Mouse (Mus musculus) CD4-positive naive resting alpha-beta T cell, adult 57 days (primary cell): ENCODE measurements around the gene Eif2d. TPM values are rescaled to one million over a fixed set of nuclear protein-coding genes. Genes with fewer than 3 reads are reported as not detected.

Source experiments
- total RNA-seq: library from RNA; stranded (reverse); gene quantifications from one replicate; pipeline ENCODE4 v1.2.4, GENCODE M21; 2023

Gene Eif2d
- 35.2 TPM for total RNA-seq

DNA sequence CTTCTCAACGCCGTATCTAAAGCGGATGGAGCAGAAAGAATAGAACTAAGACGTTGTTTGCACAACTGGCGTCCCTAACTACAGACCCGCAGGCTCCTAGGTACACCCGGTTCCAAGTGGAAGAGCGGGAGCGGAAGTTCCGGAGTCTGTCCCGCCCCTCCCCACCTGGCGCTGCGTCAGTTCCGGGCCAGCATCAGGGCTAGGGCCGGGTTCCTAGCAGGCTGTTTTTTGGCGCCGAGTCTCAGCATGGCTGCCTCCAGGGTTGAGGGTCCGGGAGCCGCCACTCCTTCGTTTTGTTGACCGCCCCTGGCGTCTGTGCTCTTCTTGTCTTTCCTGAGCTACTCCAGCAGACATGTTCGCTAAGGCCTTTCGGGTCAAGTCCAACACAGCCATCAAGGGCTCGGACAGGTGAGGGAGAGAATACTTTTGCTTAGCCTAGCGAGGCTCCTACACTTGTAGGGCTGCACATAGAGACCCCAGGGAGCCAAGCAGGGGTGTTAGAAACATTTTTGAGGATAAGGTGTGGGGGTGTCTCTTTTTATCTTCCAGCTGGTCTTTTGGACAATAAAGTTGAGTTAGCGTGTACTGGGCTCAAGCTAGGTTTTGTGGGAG, at the start of gene Eif2d:
Eif2d (plus strand) TSS at position 164 of the 612 bp plus-strand sequence.

DNA sequence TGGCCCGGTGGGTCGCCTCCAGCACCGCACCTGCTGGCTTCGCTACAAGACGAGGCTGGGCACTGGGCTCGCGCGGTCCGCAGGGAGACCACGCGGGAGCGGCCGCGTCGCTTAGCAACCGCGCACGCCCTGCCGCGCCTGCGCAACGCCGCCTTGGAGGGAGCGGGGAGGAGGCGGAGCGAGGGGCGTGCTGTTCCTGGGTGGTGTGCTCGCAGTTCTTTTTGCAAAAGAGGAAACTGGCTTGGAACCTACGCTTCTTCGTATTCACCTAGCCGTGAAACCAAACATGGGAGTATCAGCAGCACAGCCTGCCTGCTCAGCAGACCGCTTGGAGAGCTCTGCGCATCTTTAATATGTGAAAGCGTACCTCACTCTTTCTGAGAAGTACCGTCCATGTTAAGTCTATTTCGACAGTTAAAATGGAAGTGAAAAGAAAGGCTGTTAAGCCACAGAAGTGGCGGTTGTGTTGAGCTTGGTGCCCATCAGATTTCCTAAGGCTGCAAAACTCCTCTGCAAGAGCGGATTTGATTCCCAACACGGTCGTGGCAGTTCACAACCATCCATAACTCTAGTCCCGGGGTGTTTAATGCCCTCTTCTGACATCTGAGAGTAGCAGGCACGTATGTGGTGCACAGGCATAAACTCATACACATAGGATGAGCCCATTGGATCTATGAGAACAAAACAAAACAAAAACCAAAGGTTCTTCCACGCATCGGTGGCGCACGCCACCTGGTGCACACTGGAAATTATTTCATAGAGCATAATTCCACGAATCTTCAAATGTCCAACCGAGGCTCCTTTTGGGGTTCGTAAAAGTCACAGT, 14.6 kb upstream of the Eif2d start, which contains the start of gene Dyrk3:
Dyrk3 (minus strand) TSS at position 150 of the 826 bp plus-strand sequence.

Other genes with a start within 250 kb of the Eif2d start
- gene Il20, start 241.7 kb upstream of the Eif2d start, total RNA-seq: not detected
- gene Il19, start 213.1 kb upstream of the Eif2d start, total RNA-seq: not detected
- gene Il10, start 133.3 kb upstream of the Eif2d start, total RNA-seq: 1.6 TPM
- gene Mapkapk2, start 55.4 kb upstream of the Eif2d start, total RNA-seq: 62.8 TPM
- gene Dyrk3, start 14.8 kb upstream of the Eif2d start, total RNA-seq: 0.80 TPM
- gene Rassf5, start 92.1 kb downstream of the Eif2d start, total RNA-seq: 179 TPM
- 332 TPM for gene Ikbke, start 126.4 kb downstream of the Eif2d start, total RNA-seq